Mouse (Mus musculus) cerebellum, postnatal 25 days (tissue): Measurements from ENCODE around the gene Gm27029.
"Not testable (repeated sequence)": the region's sequence is repeated elsewhere in the genome, so short reads cannot be mapped to it uniquely, and the experiment has no call there.

Experiments
- DNase-seq, 2 experiments: peaks; one replicate each; pipeline ENCODE4 v3.0.0; 2021; ENCODE audit warnings: mixed read lengths in 2 of 2

Gene Gm27029

DNA sequence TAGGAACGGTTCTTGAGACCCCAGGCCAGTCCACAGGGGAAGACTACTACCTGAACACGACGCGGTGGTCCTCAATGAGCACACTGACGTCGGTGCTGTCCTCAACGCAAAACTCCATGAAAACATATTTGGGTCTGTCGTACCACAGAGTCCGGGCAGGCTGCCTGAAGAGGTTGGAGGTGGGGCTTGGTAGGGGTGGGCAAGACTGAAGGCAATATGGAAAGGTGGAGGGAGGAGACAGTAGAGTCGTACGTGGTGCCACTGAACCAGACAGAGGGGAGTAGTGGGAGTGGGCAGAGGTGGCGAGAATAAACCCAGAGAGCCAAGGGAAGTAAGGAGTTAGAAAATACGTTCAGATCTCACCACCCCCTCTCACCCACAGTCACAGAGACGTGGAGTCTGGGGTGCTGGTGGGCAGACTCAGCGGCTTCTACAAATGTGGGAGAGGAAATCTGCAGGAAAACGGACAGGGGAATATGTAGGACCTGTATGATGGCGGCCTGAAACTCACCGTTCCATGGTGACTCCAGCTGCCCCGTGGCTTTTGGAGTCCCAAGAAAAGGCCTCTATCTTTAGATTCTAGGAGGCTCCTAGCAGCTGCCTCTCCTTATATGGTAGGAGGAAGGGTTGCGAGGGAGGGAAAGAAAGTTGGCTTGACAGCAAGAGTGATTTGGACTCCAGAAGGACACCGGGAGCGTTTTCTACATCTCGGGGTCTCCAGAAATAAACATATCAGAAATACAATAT is at the start of gene Gm27029:
Gm27029 (minus strand) TSS at position 692 of the 747 bp plus-strand sequence.
- peak in 1 of 2 experiments; percentile 18 for DNase-seq

DNA sequence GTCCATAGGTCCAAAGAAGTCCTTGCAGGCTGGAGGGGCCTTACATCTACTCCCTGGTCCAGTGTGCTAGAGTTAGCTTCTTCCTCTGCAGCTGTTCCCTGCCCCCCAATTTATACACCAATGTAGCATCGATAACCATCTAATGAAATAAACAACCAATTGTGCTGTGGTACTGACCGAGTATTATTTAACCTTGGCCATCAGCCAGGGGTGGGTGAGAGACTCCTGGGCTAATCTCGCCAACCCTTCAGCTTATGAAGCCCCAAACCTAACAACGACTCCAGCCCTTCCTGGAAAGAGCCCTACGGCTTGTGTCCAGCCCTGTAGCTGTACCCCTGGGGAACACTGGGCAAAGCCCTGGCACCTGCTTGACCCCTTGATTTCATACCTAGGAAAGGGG is 49.7 kb upstream of the Gm27029 start:
- DNase-seq: no peak

DNA sequence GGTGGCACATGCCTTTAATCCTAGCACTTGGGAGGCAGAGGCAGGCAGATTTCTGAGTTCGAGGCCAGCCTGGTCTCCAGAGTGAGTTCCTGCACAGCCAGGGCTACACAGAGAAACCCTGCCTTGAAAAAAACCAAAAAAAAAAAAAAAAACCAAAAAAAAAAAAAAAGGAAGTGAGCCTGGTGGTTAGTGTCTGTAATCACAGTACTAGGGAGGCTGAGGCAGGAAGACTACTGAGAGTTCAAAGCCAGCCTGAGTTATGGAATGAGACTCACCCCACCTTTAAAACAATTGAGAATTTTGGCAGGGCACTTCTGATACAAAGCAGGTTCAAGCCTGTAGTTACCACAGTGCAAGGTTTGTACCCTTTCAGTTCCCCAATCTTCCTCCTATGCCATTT is 49.1 kb upstream of the Gm27029 start:
- DNase-seq: not testable (repeated sequence)

DNA sequence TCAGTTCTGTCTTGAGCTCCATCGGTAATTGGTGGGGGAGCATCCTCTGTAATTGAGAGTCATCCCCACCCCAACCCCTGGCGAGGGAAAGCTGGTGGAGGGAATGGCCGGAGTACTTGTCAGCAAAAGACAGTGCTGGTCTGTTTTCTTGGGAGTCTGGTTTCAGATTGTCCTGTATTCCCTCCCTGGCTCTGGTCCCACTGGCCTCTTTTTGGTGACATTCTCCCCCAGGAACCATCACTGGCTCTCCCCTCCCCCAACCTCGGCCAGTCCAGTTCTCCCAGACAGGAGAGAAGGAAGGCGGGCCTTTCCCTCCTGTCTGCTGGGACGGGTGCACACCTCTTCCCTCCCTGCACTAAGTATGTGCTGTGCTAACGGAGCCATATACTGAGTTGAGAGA is 47.7 kb upstream of the Gm27029 start:
- peak in 1 of 2 experiments; percentile 46 for DNase-seq

DNA sequence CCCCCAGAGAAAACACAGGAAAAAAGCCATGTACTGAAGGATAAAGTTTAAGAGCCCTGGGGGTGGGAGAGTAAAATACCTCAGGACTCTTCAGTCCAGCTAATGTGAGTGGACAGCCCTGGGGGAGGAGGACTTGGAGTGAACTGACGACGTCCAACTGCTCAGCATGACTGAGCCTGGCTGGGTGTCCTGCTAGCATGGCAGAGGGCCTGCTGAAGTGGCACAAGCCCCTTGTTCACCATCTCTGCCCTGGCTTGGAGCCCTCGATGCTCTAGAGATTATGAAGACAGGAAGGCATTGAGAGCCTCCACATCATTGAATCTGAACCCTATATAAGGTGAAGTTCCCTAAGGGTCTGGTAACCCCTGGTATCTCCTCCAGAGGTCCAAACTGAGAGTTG is 47.3 kb upstream of the Gm27029 start:
- no peak for DNase-seq

DNA sequence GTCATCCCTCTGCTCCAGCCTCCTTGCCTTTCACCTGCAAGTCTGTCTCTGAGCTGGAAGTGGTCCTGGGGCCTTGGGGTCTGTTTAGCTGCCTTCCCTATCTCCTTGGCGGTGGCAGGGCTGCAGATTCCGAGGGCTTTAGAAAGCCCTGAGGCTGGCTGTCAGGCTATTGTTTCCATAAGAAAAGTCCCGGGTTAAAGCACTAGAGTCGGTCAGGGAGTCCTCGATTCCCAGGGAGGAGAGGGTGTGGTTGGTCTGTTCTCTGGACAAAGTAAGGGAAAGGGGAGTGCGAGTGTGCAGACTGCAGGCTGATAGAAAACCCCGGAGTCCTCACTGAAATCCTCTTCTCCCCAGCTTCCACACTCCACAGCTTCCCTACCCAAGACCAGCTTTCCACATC is 45.6 kb upstream of the Gm27029 start:
- DNase-seq: no peak

DNA sequence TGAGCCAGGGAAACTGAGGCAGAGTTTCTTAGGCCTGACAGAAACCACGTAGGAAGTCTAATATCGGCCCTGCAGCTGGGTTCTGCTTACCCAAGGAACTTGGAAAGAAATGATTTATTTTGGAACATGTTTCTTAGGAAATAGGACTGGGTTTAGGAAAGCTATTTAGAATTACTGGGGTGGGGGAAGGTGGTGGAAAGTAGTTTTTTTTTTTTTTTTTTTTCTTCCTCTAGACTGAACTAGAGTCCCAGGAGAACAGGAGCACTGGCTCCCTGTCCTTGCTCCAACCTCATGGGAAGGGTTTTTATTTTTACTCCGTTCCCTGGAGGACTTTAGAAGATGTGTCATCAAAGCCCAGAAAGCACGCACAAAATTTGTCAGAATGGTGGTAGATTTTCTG is 44.6 kb upstream of the Gm27029 start:
- DNase-seq: no peak

DNA sequence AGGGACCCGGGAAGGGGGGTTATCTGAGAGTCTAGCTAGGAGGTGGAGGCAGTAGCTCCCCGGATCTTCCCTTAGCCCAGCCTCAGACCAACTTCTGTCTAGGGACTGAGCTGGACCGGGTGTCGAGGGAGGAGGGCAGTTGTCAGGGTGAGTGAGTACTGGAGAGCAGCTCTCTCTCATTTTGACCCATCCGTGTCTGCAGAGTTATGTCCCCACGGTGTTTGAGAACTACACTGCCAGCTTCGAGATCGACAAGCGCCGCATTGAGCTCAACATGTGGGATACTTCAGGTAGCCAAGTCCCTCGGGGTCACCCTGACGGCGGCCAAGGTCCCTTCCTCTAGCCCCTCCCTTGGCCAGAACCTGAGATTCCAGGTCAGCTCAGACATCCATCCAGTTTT is 44.1 kb upstream of the Gm27029 start:
- no peak for DNase-seq

DNA sequence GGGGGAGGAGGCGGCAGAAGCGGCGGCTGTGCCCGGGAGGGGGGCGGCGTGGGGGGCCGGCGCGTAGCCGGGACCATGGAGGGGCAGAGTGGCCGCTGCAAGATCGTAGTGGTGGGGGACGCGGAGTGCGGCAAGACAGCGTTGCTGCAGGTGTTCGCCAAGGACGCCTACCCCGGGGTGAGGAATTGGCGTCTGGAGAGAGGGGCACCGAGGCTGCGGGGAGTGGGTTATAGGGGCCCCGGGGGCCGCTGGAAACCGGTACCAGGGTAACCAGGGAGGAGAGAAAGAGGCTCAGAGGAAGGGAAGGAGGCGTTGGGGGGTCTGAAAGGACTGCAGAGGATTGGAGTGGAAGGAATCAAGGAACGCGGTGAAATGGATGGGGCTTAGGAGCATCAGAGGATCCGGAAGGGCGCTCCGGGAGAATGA is 43.7 kb upstream of the Gm27029 start:
- no peak for DNase-seq

DNA sequence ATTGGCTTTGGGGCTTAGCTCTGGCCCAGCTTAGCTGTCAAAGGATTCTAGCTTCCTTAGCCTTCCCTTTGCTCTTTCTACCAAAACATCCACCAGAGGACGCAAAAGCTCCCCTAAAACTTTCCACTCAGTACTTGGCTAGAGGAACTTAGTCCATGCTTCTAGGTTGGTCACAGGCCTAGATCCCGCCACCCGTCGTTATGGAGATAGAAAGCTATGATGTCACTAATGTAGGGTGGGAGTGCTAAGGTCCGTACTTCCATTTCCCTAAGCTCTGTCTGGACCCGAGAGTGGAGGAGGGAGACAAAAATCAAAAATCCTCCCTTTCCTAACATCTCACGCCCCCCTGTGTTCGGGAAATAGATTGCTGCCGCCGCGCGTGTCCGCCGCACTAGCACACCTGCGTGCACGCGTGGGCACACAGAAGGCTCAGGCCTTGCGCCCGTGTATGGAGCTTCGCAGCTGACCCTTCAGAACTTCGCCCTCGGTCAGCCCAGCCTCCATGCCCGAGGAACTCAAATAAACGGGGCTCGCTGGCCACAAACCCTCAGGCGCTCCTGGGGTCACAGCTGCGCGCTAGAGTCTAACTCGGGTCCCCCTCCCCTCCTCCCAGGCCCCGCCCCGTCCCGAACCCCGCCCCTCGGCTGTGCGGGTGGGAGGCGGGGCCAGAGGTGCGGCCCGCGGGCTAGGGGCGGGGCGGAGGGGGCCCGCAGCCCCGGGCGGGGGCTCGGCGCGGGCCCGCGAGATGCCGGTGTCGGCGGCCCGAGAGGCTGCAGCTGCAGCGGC is 43.1 kb upstream of the Gm27029 start:
- DNase-seq: peak; percentile 77 to 85

DNA sequence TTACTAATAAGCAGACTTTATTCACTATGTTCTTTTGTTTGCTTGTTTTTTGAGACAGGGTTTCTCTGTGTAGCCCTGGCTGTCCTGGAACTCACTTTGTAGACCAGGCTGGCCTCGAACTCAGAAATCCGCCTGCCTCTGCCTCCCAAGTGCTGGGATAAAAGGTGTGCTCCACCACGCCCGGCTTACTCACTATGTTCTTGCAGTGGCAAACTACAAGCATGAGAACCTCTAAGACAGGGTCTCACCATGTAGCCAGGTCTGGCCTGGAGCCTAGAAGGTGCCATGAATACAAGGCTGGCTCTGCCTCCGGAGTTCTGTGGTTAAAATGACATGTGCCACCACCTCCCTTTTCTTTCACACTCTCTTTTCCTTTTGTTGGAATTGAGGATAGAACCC is 42.0 kb upstream of the Gm27029 start:
- DNase-seq: not testable (repeated sequence)

DNA sequence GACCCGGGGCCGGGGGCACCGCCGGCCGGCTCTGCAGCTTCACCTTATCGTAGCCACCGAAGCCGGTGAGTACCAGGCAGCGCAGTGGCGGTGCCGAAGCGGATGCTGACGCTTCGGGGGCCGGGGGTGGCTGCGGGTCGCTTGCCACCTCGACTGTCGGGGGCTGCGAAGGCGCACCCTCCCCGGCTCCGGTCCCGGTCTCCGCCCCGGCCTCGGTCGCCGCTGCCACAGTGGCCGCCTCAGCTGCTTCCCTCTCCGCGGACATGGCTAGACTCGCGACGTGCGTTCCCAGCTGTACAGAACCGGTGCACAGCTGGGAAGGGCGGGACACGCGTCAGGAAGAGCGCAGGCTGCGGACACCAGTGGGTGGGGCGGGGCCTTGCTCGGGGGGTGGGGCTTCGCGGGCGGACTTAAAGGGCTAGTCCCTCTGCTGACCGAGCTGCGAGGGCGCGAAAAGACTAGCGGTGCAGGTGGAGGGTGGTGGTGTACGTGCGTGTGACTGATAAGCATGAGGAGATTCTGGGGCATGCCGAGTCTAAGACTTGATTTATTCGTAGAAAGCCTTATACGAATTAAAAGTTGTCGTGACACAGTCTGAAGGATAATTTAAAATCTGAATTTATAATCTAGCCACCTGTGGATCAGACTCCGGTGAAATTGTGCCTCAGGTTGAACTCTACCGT is 41.4 kb upstream of the Gm27029 start, which contains the start of gene Vat1:
Vat1 (minus strand) TSS at position 362 of the 683 bp plus-strand sequence.
- DNase-seq: peak; percentile 69 to 84

DNA sequence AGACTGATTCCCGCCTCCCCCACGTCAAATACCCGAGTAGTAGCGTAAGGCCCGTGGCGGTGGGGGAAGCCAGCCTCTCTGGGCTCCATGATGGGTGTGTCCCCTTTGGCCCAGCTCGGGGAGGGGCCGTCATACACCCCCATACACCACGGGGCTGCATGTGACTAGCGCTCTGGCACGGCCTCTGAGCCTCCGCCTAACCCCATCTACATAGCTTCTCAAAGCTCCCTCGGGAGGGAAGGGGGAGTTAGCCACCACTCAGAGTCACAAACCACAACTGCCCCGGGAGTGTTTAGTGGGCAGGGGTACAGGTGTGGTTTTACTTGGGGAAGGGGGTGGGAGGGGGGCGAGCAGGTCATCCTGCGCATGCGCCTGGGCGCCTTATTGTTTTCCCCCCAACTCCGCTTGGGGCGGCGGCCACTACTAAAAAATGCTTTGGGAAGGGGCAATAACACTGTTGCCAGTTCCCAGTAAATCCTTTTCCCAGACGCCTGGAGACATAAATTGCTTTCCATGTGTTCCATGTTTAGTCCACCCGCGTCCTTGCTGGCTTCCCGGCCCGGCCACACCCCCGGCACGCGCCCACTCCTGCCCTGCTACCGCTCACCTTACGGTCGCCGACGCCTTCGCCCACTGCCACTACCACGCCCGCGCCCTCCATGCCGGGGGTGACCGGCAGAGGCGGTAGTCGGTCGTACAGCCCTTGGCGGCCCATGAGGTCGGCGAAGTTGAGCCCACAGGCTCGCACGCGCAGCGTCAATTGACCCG is 40.7 kb upstream of the Gm27029 start:
- DNase-seq: peak in 1 of 2 experiments; percentile 43

DNA sequence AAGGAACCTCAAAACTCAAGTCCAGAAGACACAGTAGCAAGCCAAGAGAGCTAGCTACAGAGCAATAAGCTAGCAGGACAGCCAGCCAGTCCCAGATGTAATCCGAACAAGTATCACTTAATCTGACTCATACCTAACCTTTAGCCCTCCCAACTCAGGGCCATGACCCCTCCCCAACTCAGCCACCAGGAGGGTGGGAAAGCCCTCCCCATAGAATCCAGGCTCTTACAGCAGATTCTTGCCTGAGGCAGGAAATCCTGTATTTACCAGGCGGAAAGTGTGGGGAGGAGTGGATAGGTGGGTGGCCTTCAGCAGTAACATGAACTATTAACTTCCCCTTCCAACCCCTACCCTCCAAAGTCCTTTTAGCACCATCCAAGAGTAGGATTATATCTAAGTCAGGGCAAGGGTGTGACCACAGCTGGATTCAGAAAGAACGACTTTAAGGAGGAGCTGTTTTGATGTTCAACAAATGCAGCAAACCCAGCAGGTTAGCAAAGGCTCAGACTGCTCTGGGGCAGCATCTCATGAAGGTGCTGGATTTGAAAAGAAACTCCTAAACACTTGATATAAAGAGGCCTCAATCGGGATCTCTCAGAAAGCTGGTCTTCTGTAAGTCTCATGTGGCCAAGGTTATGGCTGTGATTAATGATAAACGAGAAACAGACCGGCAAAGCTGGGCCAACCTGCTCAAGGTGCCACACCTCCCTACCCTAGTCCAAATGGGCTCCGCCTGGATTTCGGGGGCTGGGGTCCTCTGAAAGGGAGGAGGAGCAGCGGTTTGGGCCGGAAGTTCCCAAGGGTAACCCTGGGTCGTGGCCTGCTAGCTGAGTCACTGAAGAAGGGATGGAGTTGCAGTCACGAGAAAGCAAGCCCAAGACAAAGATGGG is 39.9 kb upstream of the Gm27029 start, which contains the start of gene Rnd2:
Rnd2 (plus strand) TSS at position 789 of the 890 bp plus-strand sequence.
- DNase-seq: no peak

DNA sequence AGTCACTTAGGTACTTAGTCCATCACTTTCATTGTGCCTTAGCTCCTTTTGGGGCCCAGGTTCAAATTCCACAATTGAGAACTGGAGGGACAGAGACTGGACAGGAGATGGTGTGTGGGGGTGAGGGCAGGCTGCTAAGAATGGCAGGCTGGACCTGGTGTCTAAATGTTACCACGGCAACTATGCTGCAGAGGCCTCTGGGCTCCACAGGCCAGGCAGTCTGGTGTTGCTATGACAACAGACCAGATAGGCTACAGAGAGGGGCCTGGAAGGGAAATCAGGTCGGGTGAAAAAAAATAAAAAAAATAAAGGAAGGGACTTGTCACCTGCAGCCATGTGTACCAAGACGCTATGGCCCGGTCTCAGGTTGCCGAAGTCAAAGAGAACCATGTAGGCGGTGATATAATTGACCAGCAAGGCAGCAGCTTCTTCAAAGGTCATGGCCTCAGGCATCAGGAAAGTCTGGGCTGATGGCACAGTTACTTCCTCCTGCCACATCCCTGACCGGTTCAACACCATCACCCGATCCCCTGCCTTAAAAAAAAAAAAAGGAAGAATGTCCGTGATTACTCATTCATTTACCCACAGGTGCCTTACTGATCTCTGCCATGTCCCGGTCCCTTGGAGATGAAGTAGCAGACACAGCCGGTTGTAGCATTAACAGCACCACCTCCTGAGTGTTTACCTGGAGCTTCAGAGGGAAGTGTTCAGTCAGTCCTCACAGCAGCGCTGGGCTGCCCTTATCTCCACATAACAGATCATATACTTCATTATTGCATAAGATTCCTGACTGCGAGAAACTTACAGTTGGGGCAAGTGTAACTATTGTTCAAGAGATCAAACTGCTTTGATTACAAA is 38.2 kb upstream of the Gm27029 start:
- no peak for DNase-seq

DNA sequence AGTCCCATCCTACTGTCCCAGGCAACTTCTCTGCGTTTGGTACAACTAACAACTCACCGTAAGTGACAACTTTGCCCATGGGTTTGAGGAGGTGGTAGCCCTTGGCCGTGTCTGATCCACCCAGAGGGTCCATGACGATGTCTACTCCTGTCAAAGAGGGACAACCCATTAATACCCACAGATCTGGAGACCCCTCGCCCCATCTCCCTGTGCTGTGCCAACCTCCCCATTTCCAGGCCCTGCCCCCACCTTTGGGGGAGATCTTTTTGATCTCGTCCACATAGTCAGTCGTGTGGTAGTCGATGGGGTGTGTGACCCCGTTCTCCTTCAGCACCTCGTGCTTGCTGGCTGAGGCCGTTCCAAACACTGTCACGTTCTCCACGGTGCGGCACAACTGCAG is 37.5 kb upstream of the Gm27029 start:
- DNase-seq: no peak

DNA sequence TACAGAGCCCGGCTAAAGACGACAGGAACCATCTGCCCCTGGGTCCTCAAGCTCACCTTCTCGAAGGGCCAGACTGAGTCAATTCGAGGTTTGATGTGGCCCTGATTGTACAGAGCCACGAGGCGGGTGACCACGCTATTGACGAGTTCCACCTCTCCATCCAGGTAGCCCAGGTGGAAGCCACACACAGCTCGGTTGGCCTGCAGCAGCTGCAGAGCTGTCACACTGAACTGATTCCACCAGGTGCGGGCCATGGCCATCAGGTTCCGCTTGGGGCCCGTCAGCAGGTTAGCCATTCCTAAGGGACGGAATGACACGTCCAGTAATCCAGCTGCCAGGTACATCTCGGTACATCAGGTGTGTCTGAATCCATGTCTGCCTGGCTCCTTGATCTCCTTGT is 35.7 kb upstream of the Gm27029 start:
- no peak for DNase-seq

DNA sequence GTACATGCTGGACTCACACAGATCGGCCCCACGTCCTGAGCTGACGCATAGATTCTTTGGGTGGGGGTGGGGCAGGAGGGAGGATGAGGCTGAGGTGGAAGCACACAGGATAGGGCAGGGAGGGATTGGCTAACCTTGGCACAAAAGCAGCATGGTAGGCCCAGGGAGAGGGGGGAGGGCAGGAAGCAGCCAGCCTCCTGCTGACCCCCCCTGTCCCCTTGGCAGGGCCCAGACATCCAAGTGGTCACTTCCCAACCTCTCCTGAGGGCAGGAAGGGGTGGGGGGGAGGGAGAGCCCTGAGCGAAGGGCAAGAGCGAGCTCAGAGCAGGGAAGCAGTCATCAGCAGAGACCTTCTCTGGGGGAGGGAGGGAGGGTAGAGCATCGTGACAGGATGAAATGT is 35.1 kb upstream of the Gm27029 start:
- DNase-seq: no peak

DNA sequence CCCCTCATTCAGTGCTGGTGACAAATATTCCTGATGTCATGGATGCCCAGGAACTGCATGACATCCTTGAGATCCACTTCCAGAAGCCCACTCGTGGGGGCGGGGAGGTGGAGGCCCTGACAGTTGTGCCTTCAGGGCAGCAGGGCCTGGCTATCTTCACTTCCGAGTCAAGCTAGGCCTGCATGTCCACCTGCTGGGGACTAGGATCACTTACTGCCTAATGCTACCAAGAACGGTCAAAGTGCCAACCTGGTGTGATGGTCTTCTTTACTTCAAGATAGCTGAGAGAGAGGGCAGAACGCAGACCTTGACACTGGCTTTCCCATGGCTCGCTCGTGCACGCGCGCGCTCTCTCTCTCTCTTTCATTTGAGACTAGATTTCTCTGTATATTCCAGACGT is 33.6 kb upstream of the Gm27029 start:
- DNase-seq: no peak

DNA sequence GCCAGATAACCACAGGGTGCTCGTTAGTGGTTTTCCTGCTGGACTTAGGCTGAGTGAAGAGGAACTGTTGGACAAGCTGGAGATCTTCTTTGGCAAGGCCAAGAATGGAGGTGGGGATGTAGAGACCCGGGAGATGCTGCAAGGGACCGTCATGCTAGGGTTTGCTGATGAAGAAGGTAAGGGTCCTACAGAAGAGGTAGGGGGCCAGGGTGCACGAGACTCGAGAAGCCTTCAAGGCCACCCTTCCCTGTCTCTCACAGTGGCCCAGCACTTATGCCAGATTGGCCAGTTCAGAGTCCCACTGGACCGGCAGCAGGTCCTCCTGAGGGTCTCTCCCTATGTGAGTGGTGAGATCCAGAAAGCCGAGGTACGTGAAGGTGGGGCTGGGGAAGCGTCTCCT is 33.0 kb upstream of the Gm27029 start:
- DNase-seq: no peak

DNA sequence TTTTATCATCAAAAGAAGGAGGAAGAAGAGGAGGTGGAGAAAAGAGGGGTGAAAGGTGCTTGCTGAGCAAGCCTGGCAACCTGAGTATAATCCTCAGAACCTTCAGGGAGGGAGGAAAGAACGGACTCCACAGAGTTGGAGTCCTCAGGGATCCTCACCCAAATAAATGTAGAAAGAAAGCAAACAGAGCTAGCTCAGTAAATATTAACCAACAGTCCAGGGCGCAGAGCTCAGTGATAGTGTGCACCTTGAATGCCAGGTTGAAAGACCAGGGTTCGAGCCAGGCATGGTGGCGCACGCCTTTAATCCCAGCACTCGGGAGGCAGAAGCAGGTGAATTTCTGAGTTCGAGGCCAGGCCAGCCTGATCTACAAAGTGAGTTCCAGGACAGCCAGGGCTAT is 31.0 kb upstream of the Gm27029 start:
- no peak for DNase-seq
